In genomic region chr6:86052032-86052459, GRCm38 (mm10) we compare ENCODE assay signal across 10 mouse cellular contexts. TPM values are rescaled to one million over a fixed set of nuclear protein-coding genes. Genes with fewer than 3 reads are reported as not detected.
DNase-seq lines count a peak whose midpoint lies in the region; ATAC-seq and TF ChIP-seq lines count a peak whose summit lies in the region.
"Had no signal": no experiment of that assay in that cellular context is flagged by ENCODE, and none has a peak within 500 bp of the region (broad histone marks: within the 10 kb centered on the region; RNA-seq: fewer than 3 reads in every experiment).

No protein-coding gene starts in this region.

- peaks cover 7% of the 10 kb centered on the region; the same call in 1 of the 2 replicates for H3K4me1 ChIP-seq in kidney, postnatal 0 days (replicated peaks; ENCODE audit: insufficient read depth, low read length)
- no peaks in the 10 kb centered on the region for H3K4me1 ChIP-seq in embryonic facial prominence, embryonic 14.5 days (ENCODE audit: control insufficient read depth, insufficient read depth, low read length)
- H3K4me1 ChIP-seq in neural tube, embryonic 14.5 days (ENCODE audit: control insufficient read depth, insufficient read depth, low read length): peaks cover 41% of the 10 kb centered on the region

- H3K4me3 ChIP-seq in kidney, postnatal 0 days (replicated peaks; ENCODE audit: low read depth, low read length): no peak overlapping the region
- no peak overlapping the region for H3K4me3 ChIP-seq in embryonic facial prominence, embryonic 14.5 days (ENCODE audit: low read depth, low read length)
- H3K4me3 ChIP-seq in neural tube, embryonic 14.5 days (ENCODE audit: low read depth, low read length): no peak overlapping the region

- peak; percentile 10 for DNase-seq in kidney, postnatal 0 days (ENCODE audit: low spot score)
- no peak for DNase-seq in kidney, adult 8-10 months
- no peak for DNase-seq in embryonic facial prominence, embryonic 14.5 days (ENCODE audit: low spot score)
- peak; percentile 7 for DNase-seq in kidney, postnatal 14 days
- DNase-seq in thymus, postnatal 10 days (ENCODE audit: low spot score in 2 of 2): no peak
- DNase-seq in frontal cortex, postnatal 25 days (ENCODE audit: low spot score in 2 of 2): no peak
- no peak for DNase-seq in spleen, postnatal 36 days (ENCODE audit: low spot score in 2 of 2)

- no peak overlapping the region for H3K9ac ChIP-seq in kidney, postnatal 0 days (ENCODE audit: low read depth, low read length)
- no peak overlapping the region for H3K9ac ChIP-seq in embryonic facial prominence, embryonic 14.5 days (ENCODE audit: low read depth, low read length)
- H3K9ac ChIP-seq in neural tube, embryonic 14.5 days (replicated peaks; ENCODE audit: low read depth, low read length): peak overlapping the region; percentile 51

- WGBS in kidney, postnatal 0 days: 32% methylated on average over 7 of the region's 7 CpGs
- WGBS in embryonic facial prominence, embryonic 14.5 days: 36% methylated on average over 6 of the region's 7 CpGs
- WGBS in neural tube, embryonic 14.5 days: 16% methylated on average over 7 of the region's 7 CpGs

- TF ChIP-seq CTCF in kidney, postnatal 0 days (IDR thresholded peaks at IDR 0.05; ENCODE audit: low read depth): no peak

- H3K4me2 ChIP-seq in kidney, postnatal 0 days (ENCODE audit: low read length): no peak overlapping the region
- no peak overlapping the region for H3K4me2 ChIP-seq in embryonic facial prominence, embryonic 14.5 days (ENCODE audit: low read depth, low read length)
- peak overlapping the region; percentile 36 for H3K4me2 ChIP-seq in neural tube, embryonic 14.5 days (ENCODE audit: low read depth, low read length)

- no peaks in the 10 kb centered on the region for H3K27me3 ChIP-seq in kidney, postnatal 0 days (ENCODE audit: insufficient read depth, low read length)
- no peaks in the 10 kb centered on the region for H3K27me3 ChIP-seq in embryonic facial prominence, embryonic 14.5 days (replicated peaks; ENCODE audit: control insufficient read depth, insufficient read depth, low read length)
- H3K27me3 ChIP-seq in neural tube, embryonic 14.5 days (ENCODE audit: control insufficient read depth, insufficient read depth, low read length): no peaks in the 10 kb centered on the region

- H3K27ac ChIP-seq in kidney, postnatal 0 days: no peak overlapping the region
- no peak overlapping the region; the same call in 1 of the 2 replicates for H3K27ac ChIP-seq in embryonic facial prominence, embryonic 14.5 days (replicated peaks; ENCODE audit: low read depth, low read length)
- peak overlapping the region; percentile 97 for H3K27ac ChIP-seq in neural tube, embryonic 14.5 days (ENCODE audit: low read depth, low read length)

- no peaks in the 10 kb centered on the region for H3K36me3 ChIP-seq in kidney, postnatal 0 days (ENCODE audit: insufficient read depth, low read length)
- no peaks in the 10 kb centered on the region for H3K36me3 ChIP-seq in embryonic facial prominence, embryonic 14.5 days (ENCODE audit: control insufficient read depth, insufficient read depth, low read length)
- no peaks in the 10 kb centered on the region for H3K36me3 ChIP-seq in neural tube, embryonic 14.5 days (ENCODE audit: control insufficient read depth, insufficient read depth, low read length)

- no peaks in the 10 kb centered on the region for H3K9me3 ChIP-seq in kidney, postnatal 0 days (replicated peaks; ENCODE audit: low read length)
- H3K9me3 ChIP-seq in embryonic facial prominence, embryonic 14.5 days (ENCODE audit: control insufficient read depth, low read length): no peaks in the 10 kb centered on the region
- no peaks in the 10 kb centered on the region for H3K9me3 ChIP-seq in neural tube, embryonic 14.5 days (ENCODE audit: control insufficient read depth, low read length)

- peak; percentile 43; the same call in 1 of the 2 replicates for ATAC-seq in kidney, postnatal 0 days (replicated peaks; ENCODE audit: low FRiP score, low read depth)
- peak; percentile 58 for ATAC-seq in embryonic facial prominence, embryonic 14.5 days (ENCODE audit: low read depth)
- ATAC-seq in neural tube, embryonic 14.5 days (ENCODE audit: low read depth): peak; percentile 87

RNA-seq across cellular contexts. Expression of gene Add2, which starts 23.6 kb away (rescaled TPM):
- polyA plus RNA-seq in kidney, postnatal 0 days (2015; fragmentation: Nextera tagmentation; extraction: Ambion mirVana): 1.8 and 2.6 TPM in 2 replicates
- 6.7 and 7.6 TPM in 2 replicates for polyA plus RNA-seq in embryonic facial prominence, embryonic 14.5 days (2014; fragmentation: Nextera tagmentation; extraction: Ambion mirVana)
- polyA plus RNA-seq in neural tube, embryonic 14.5 days (2014; fragmentation: Nextera tagmentation; extraction: Ambion mirVana): 94.7 and 111 TPM in 2 replicates
- polyA plus RNA-seq: liver, adult 2 months had no signal

RNA-seq across cellular contexts. Expression of gene Figla, which starts 36.1 kb away (rescaled TPM):
- polyA plus RNA-seq in kidney, postnatal 0 days (2015; fragmentation: Nextera tagmentation; extraction: Ambion mirVana): not detected in 2 replicates
- not detected in 2 replicates for polyA plus RNA-seq in embryonic facial prominence, embryonic 14.5 days (2014; fragmentation: Nextera tagmentation; extraction: Ambion mirVana)
- polyA plus RNA-seq in neural tube, embryonic 14.5 days (2014; fragmentation: Nextera tagmentation; extraction: Ambion mirVana): not detected in 2 replicates
- polyA plus RNA-seq: liver, adult 2 months; stomach, embryonic 14.5 days had no signal

Comparison
In these comparisons a context has a peak if more than half of its experiments do, and no peak if none do; other contexts are left out.
1. DNase-seq: peak in kidney, postnatal 0 days (single experiment) and kidney, postnatal 14 days (single experiment); none in kidney, adult 8-10 months (0 of 2), embryonic facial prominence, embryonic 14.5 days (single experiment), thymus, postnatal 10 days (0 of 2), frontal cortex, postnatal 25 days (0 of 2) and spleen, postnatal 36 days (0 of 2).
2. RNA of gene Add2, which starts 23.6 kb away (polyA plus RNA-seq): 94.7 to 111 TPM in neural tube, embryonic 14.5 days; 6.7 to 7.6 TPM in embryonic facial prominence, embryonic 14.5 days and 1.8 to 2.6 TPM in kidney, postnatal 0 days; every median in the first group is over 10 times any median in the second.
3. Peak in every context shown above with its lines, with median percentiles within 50 percentile points of each other: ATAC-seq.